Mouse (Mus musculus) heart, embryonic 15.5 days (tissue): ENCODE results near the gene Car4. TPM values are rescaled to one million over a fixed set of nuclear protein-coding genes. Genes with fewer than 3 reads are reported as not detected.

Experiments used
- ATAC-seq: fragments of 200-750 bp; cut with Nextera tagmentation; replicated peaks from 2 replicates; pipeline ENCODE4 v1.8.0; 2017; ENCODE audit warnings: low read depth, moderate TSS enrichment; ENCODE audit not compliant: insufficient number of reproducible peaks, insufficient read depth, low FRiP score
- H3K27ac ChIP-seq: fragments of 300-500 bp; sonication (generic); 2 replicates; pipeline ENCODE4 v1.5.1; 2015; ENCODE audit warnings: mild to moderate bottlenecking, inconsistent platforms
- H3K27me3 ChIP-seq: fragments of 300-500 bp; sonication (generic); 2 replicates; pipeline ENCODE4 v1.6.1; 2015; ENCODE audit warnings: inconsistent platforms
- H3K36me3 ChIP-seq: fragments of 300-500 bp; sonication (generic); 2 replicates; pipeline ENCODE4 v1.6.1; 2015; ENCODE audit warnings: mild to moderate bottlenecking, inconsistent platforms
- H3K4me1 ChIP-seq: fragments of 300-500 bp; sonication (generic); replicated peaks from 2 replicates; pipeline ENCODE4 v1.6.1; 2015; ENCODE audit warnings: inconsistent platforms
- H3K4me2 ChIP-seq: fragments of 300-500 bp; sonication (generic); 2 replicates; pipeline ENCODE4 v1.6.1; 2015; ENCODE audit warnings: inconsistent platforms, mild to moderate bottlenecking, moderate library complexity
- H3K4me3 ChIP-seq: fragments of 300-500 bp; sonication (generic); 2 replicates; pipeline ENCODE4 v1.5.1; 2015; ENCODE audit warnings: mild to moderate bottlenecking, inconsistent platforms
- H3K9ac ChIP-seq: fragments of 300-500 bp; sonication (generic); 2 replicates; pipeline ENCODE4 v1.6.1; 2015; ENCODE audit warnings: mild to moderate bottlenecking, inconsistent platforms
- H3K9me3 ChIP-seq: fragments of 300-500 bp; sonication (generic); replicated peaks from 2 replicates; pipeline ENCODE4 v1.6.1; 2016; ENCODE audit warnings: inconsistent platforms
- WGBS: fragments of 180-500 bp; shearing (Covaris S2); methylation state at CpG from one replicate; pipeline ENCODE4 v1.1.7; 2015; ENCODE audit warnings: mixed read lengths; 5-methylcytosine and 5-hydroxymethylcytosine counted together
- polyA plus RNA-seq: library from polyadenylated mRNA; unstranded; fragments of >200 nt; fragmentation: Nextera tagmentation; extraction: Ambion mirVana; gene quantifications from 2 replicates; pipeline ENCODE4 v1.2.1, GENCODE M21; 2015

Gene Car4
- polyA plus RNA-seq, 1 experiment from 2014 or later = 0.60 TPM

DNA sequence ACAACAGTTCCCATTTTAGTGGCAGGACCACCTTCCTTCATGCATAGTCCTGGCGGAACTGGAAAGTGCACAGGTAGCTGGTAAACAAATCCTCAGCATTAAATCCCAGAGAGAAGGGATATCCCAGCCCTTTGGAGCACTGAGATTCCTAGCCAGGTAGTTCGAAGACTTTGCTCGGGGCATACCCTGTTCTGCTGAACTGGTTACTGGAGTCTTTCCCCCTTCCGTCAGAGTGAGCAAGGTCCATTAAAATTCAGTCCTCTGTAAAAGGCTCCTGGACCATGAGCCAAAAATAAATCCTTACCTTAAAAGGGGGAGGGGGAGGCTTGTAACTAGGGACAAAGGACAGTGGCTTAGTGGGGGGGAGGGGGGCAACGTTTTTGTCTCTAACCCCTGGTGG lies 1.6 kb downstream of the Car4 start:
- Histone ChIP-seq H3K4me1 (peaks cover 29% of the 10 kb centered on the region), H3K36me3 (no peaks in the 10 kb centered on the region), H3K27me3 (peaks cover 45% of the 10 kb centered on the region), H3K9me3 (no peaks in the 10 kb centered on the region), H3K27ac (no peak overlapping the region), H3K9ac (no peak overlapping the region), H3K4me2 (no peak overlapping the region), H3K4me3 (no peak overlapping the region)
- ATAC-seq = no peak
- WGBS = 30% methylated on average over 5 of the region's 5 CpGs

DNA sequence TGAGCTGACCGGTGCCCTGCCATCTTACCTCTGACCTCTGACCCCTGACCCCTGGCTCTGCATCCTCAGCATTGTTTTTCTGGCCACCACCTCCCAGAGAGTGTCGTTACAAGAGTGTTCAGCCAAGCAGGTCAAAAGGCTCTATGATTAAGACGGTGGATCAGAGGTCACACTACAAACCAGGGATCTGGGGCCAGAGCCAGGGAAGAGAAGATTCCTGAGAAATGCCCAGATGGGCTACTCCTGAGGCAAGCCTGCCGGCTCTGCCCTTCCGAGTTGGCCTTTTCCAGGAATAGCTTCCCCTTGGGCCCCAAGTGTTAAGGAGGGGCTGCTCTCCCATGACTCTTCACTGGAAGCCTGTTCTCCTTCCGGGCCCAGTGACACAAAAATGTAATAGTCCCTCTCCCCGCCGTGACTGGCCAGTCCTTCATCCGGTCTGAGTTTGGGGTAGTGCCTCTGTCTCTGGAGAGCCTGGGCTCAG lies 2.2 kb downstream of the Car4 start:
- H3K4me2 ChIP-seq = peak overlapping the region; percentile 28

DNA sequence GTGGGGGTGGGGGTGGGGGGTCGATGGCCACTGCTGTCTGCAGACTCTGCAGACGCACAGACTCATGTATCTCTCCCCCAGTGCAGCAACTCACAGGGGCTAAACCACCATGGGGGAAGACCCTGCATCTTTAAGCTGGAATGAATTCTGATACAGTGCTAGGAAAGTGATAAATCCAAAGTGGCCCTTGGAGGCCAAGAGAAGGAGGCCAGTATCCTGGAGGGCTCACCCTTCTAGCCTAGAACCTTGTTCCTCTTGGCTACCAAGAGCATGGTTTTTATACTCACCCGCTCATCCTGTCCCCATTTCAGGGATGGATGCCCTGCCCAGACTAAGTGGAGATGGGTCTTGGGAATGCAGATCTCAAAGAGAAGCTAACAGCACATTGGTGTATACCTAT lies 2.7 kb downstream of the Car4 start:
- Histone ChIP-seq H3K4me2 (peak overlapping the region; percentile 28; the same call in 1 of the 2 replicates), H3K27ac (no peak overlapping the region), H3K4me1 (peaks cover 29% of the 10 kb centered on the region), H3K9me3 (no peaks in the 10 kb centered on the region), H3K36me3 (no peaks in the 10 kb centered on the region), H3K27me3 (peaks cover 45% of the 10 kb centered on the region), H3K9ac (no peak overlapping the region), H3K4me3 (no peak overlapping the region)
- ATAC-seq = no peak
- WGBS = 41% methylated on average over 3 of the region's 3 CpGs

More for the DNA sequence above, 2.2 kb downstream of the Car4 start:
- H3K27me3 ChIP-seq = peaks cover 45% of the 10 kb centered on the region
- H3K4me3 ChIP-seq = no peak overlapping the region
- ATAC-seq = no peak
- WGBS = 4% methylated on average over 9 of the region's 9 CpGs
- H3K27ac ChIP-seq = no peak overlapping the region
- H3K9ac ChIP-seq = no peak overlapping the region
- H3K36me3 ChIP-seq = no peaks in the 10 kb centered on the region
- H3K4me1 ChIP-seq = peaks cover 29% of the 10 kb centered on the region
- no peaks in the 10 kb centered on the region for H3K9me3 ChIP-seq

DNA sequence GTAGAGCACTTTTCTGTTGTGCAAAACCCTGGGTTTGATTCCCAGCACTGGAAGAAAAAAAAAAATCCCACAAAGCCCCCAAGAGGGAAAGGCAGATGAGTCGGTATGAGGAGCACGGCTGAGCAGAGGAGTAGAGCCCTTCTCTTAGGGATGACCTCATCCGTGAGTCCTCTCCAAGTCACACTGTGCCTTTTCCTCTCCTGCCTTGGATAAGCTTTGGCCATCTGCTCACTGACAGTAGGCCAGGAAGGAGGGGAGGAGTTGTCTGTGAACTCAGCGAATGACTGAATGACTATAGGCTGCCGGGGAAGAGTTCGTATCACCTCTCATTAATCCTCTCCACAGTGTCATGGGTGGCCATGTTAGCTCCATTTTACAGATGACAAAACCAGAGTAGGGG lies 3.2 kb downstream of the Car4 start:
- Histone ChIP-seq H3K4me1 (peaks cover 29% of the 10 kb centered on the region), H3K4me3 (no peak overlapping the region), H3K36me3 (no peaks in the 10 kb centered on the region), H3K9me3 (no peaks in the 10 kb centered on the region), H3K27me3 (peaks cover 44% of the 10 kb centered on the region), H3K27ac (no peak overlapping the region), H3K4me2 (no peak overlapping the region), H3K9ac (no peak overlapping the region)
- 59% methylated on average over 6 of the region's 6 CpGs for WGBS
- ATAC-seq = no peak

DNA sequence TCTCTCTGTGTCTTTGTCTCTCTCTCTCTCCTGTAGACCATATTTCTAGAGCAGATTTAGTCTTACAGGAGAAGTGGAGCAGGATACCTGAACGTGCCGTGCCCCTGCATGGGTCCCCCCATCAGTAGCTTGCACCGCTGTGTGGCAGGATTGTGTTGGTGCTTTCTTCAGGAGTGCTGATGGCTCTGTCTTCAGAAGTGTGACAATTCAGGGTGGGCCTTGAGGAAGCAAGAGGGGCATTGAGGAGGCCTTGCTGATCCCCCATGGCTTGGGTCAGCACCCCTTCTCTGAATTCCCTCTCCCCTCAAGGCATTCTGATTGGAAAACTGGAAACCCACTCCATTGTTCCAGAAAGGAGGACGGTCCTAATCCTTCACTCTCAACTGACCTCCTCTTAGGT lies 4.0 kb downstream of the Car4 start:
- WGBS = 92% methylated on average over 4 of the region's 4 CpGs
- H3K4me2 ChIP-seq = no peak overlapping the region

DNA sequence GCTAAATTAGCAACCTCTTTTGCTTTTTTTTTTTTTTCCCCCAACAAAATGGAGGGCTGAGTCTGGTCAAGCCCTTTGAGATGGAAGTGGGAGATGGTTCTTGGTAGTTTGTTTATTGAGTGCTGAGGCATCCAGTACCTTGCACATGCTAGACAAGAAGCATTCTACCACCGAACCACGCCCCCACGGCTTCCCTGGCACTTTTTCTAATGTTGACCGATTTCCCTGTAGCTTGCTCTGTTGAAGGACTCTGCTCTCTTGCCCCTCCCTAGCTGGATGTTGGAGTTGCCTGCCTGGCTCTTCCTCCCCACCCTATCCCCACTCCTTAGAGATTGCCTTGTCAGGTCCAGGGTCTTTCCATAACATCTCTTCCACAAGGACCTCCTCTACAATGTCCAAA lies 5.0 kb downstream of the Car4 start:
- Histone ChIP-seq H3K27me3 (peaks cover 26% of the 10 kb centered on the region), H3K4me1 (peaks cover 25% of the 10 kb centered on the region), H3K27ac (no peak overlapping the region), H3K9ac (no peak overlapping the region), H3K9me3 (no peaks in the 10 kb centered on the region), H3K4me3 (no peak overlapping the region), H3K36me3 (no peaks in the 10 kb centered on the region), H3K4me2 (no peak overlapping the region)
- ATAC-seq = no peak
- WGBS = 83% methylated on average over 4 of the region's 4 CpGs

More for the DNA sequence above, 4.0 kb downstream of the Car4 start:
- H3K27me3 ChIP-seq = peaks cover 36% of the 10 kb centered on the region
- no peaks in the 10 kb centered on the region for H3K36me3 ChIP-seq
- H3K4me1 ChIP-seq = peaks cover 29% of the 10 kb centered on the region
- H3K27ac ChIP-seq = no peak overlapping the region
- H3K9ac ChIP-seq = no peak overlapping the region
- H3K9me3 ChIP-seq = no peaks in the 10 kb centered on the region
- no peak for ATAC-seq
- H3K4me3 ChIP-seq = no peak overlapping the region

DNA sequence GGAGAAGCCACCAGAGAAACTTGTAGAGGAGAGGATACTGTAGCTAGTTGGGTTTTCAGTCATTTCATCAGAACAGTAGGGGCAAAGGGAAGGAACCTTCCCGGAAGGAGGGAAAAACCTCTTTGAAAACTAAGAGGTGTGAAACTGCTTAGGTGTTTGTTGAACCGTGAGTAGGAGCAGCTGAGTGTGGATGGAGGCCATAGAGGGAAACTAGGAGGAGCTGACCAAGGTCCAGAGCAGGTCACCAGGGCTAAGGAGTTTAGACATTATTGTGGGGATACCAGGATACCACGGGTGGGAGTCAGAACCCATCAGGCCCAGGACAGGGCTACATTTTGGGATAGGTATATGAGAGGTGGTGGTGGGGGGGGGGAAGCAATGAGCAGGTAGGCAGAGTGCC lies 6.0 kb downstream of the Car4 start:
- Histone ChIP-seq H3K36me3 (no peaks in the 10 kb centered on the region), H3K27ac (no peak overlapping the region), H3K4me3 (no peak overlapping the region), H3K9me3 (no peaks in the 10 kb centered on the region), H3K27me3 (peaks cover 16% of the 10 kb centered on the region), H3K9ac (no peak overlapping the region), H3K4me2 (no peak overlapping the region), H3K4me1 (peaks cover 16% of the 10 kb centered on the region)
- no peak for ATAC-seq
- WGBS = 78% methylated on average over 3 of the region's 3 CpGs

DNA sequence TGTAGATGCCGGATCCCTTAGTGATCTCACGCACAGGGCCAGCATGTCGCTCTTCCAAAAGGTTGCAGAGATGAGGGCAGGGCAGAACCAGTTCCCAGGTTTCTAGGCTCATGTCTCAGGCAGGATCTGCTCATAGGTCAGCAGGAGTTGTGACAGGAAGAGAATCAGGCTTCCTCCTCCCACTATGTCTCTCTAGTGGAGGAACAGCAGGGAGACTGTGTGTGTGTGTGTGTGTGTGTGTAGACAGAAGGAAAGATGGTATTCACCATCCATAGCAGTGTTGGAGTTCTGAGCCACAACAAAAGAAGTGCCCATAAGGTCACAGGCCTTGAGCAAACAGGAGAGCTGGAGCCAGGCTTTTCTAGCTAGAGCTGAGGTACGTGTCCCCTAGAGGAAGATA lies 9.1 kb downstream of the Car4 start:
- WGBS = 71% methylated on average over 4 of the region's 4 CpGs
- Histone ChIP-seq H3K4me3 (no peak overlapping the region), H3K9me3 (no peaks in the 10 kb centered on the region), H3K9ac (no peak overlapping the region), H3K27me3 (no peaks in the 10 kb centered on the region), H3K4me2 (no peak overlapping the region), H3K27ac (no peak overlapping the region), H3K4me1 (peaks cover 6% of the 10 kb centered on the region), H3K36me3 (no peaks in the 10 kb centered on the region)
- ATAC-seq = no peak

DNA sequence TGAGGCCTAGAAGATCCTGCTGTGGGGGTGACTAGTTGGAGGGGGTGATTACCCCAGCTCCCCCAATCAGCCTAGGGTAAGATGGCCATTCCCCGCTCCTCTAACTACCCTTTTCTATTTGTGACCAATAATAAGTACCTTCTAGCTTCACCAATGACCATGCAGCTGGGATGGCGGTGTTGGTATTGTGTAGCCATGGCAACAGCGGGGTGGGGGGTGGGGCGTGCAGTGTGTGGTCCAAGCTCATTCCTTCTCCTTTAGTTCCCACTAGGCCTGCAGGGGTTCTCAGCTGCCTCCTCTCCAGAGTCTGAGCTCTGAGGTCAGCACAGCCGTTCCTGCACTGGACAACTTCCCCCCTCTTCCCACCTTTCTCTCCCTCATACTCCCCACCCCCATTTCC lies 9.5 kb downstream of the Car4 start:
- Histone ChIP-seq H3K4me2 (no peak overlapping the region), H3K27me3 (no peaks in the 10 kb centered on the region), H3K27ac (no peak overlapping the region), H3K9me3 (no peaks in the 10 kb centered on the region), H3K4me3 (no peak overlapping the region), H3K4me1 (peaks cover 9% of the 10 kb centered on the region), H3K9ac (no peak overlapping the region), H3K36me3 (no peaks in the 10 kb centered on the region)
- 39% methylated on average over 5 of the region's 5 CpGs for WGBS
- ATAC-seq = no peak

DNA sequence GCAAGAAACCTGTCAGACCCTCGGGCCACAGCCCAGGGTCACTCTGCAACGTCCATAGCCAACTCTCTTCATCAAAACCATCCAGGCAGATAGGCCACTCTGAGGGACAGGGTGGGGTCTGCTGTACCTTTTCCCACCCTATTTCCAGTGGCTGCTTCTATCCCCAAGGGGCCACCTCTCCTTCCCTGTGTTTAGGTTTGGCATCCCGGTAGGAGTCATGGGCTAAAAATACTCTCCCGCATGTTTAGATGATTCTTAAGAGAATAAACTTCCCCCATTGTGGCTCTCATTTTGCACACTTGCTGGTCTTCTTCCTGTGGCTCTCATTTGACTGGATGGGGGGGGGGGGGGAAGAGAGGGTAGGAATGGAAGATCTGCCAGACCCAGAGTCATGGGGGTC lies 10.7 kb downstream of the Car4 start:
- H3K36me3 ChIP-seq = no peaks in the 10 kb centered on the region
- ATAC-seq = no peak
- peaks cover 9% of the 10 kb centered on the region for H3K4me1 ChIP-seq
- H3K4me2 ChIP-seq = no peak overlapping the region
- H3K4me3 ChIP-seq = no peak overlapping the region
- no peaks in the 10 kb centered on the region for H3K27me3 ChIP-seq
- H3K9ac ChIP-seq = no peak overlapping the region
- H3K27ac ChIP-seq = no peak overlapping the region
- WGBS = 65% methylated on average over 4 of the region's 4 CpGs
- H3K9me3 ChIP-seq = no peaks in the 10 kb centered on the region

DNA sequence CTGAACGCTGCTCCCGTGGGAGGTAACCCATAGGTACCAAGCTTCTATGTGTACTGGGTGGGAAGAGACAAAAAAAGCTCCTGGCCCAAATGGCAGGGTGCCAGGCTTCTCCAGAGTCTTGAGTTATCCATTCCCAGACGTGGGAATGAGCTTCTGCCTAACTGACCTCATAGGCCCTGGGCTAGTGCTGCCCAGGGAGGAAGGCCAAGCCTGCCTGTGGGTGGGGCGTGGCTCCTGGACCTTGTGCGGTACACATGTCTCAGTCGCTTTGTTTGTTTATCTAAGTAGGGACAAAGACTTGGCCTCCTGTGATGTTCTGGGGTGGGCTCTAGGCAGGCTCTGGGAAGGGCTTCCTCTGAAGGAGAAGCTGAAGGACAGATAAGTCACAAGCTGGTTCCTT lies 11.2 kb downstream of the Car4 start:
- no peaks in the 10 kb centered on the region for H3K9me3 ChIP-seq
- WGBS = 34% methylated on average over 6 of the region's 6 CpGs
- no peaks in the 10 kb centered on the region for H3K36me3 ChIP-seq
- H3K4me2 ChIP-seq = no peak overlapping the region
- no peak overlapping the region for H3K9ac ChIP-seq
- peaks cover 9% of the 10 kb centered on the region for H3K4me1 ChIP-seq
- H3K27me3 ChIP-seq = no peaks in the 10 kb centered on the region
- no peak overlapping the region for H3K27ac ChIP-seq
- ATAC-seq = no peak
- no peak overlapping the region for H3K4me3 ChIP-seq

DNA sequence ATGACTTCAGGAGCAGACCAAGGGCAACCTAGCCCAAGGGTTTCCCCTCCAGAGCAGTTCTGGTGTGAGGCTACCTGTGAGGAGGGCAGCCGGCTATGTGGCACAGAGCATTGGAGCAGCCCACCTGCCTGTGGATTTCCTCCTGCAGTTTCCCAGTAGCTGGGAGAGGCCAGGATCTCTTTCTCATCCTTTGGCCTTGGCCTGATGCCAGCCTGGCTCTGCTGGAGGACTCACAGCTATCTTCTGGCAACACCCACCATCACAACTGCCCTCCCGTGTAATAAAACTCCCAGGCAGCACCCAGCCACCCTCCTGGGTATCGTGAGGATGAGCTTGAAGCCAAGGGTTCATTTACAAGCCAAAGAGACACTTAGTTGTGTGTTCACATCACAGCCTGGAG lies 14.5 kb downstream of the Car4 start:
- H3K27me3 ChIP-seq = no peaks in the 10 kb centered on the region
- ATAC-seq = no peak
- H3K4me3 ChIP-seq = no peak overlapping the region

More for the DNA sequence above, 14.5 kb downstream of the Car4 start:
- no peak overlapping the region for H3K4me2 ChIP-seq
- peaks cover 9% of the 10 kb centered on the region for H3K4me1 ChIP-seq
- 39% methylated on average over 3 of the region's 3 CpGs for WGBS
- H3K27ac ChIP-seq = no peak overlapping the region
- no peaks in the 10 kb centered on the region for H3K9me3 ChIP-seq
- H3K9ac ChIP-seq = no peak overlapping the region
- H3K36me3 ChIP-seq = no peaks in the 10 kb centered on the region
